Mouse (Mus musculus) liver, postnatal 0 days (tissue): ENCODE results near the gene Hmgcs1.

Source experiments
- CTCF ChIP-seq: sonication (generic); IDR thresholded peaks from 2 replicates; pipeline ENCODE4 v1.5.1; 2016; ENCODE audit warnings: antibody characterized with exemption, low read depth
- EP300 ChIP-seq: IDR thresholded peaks from 2 replicates; pipeline ENCODE4 v1.6.1; 2016; ENCODE audit warnings: antibody characterized with exemption, low read depth, mild to moderate bottlenecking

- TF ChIP-seq CTCF, result no peak
- no peak for TF ChIP-seq EP300
Measured at GRCm38 (mm10) chr13:119754635-119755020, 64.4 kb downstream of the Hmgcs1 start.
